Mouse (Mus musculus) lung, embryonic 16.5 days (tissue): ENCODE measurements at regions not wholly inside any gene's neighbourhood (a gene's known extent, or its start where the extent isn't known, plus 50 kb on each side); places are given as distances from the start of the nearest gene placed in this dataset.

Experiments
- ATAC-seq: fragments of 200-750 bp; cut with Nextera tagmentation; 2 replicates; pipeline ENCODE4 v1.8.0; 2017; ENCODE audit warnings: low read depth, mild to moderate bottlenecking, moderate library complexity
- H3K27ac ChIP-seq: fragments of 300-500 bp; sonication (generic); 2 replicates; pipeline ENCODE4 v1.5.1; 2014; ENCODE audit warnings: mild to moderate bottlenecking, control low read depth, low read length
- H3K27me3 ChIP-seq: fragments of 300-500 bp; sonication (generic); 2 replicates; pipeline ENCODE4 v1.6.1; 2014; ENCODE audit warnings: low read depth, low read length, mixed read lengths; ENCODE audit not compliant: control insufficient read depth, insufficient read depth
- H3K36me3 ChIP-seq: fragments of 300-500 bp; sonication (generic); 2 replicates; pipeline ENCODE4 v1.6.1; 2014; ENCODE audit warnings: low read length; ENCODE audit not compliant: control insufficient read depth, insufficient read depth
- H3K4me1 ChIP-seq: fragments of 300-500 bp; sonication (generic); replicated peaks from 2 replicates; pipeline ENCODE4 v1.6.1; 2014; ENCODE audit warnings: low read length, mixed read lengths; ENCODE audit not compliant: control insufficient read depth, insufficient read depth
- H3K4me2 ChIP-seq: fragments of 300-500 bp; sonication (generic); 2 replicates; pipeline ENCODE4 v1.6.1; 2014; ENCODE audit warnings: low read depth, low read length, control low read depth
- H3K4me3 ChIP-seq: fragments of 300-500 bp; sonication (generic); 2 replicates; pipeline ENCODE4 v1.5.1; 2014; ENCODE audit warnings: mild to moderate bottlenecking, low read length, control low read depth
- H3K9ac ChIP-seq: fragments of 300-500 bp; sonication (generic); 2 replicates; pipeline ENCODE4 v1.6.1; 2014; ENCODE audit warnings: low read length, control low read depth
- H3K9me3 ChIP-seq: fragments of 300-500 bp; sonication (generic); 2 replicates; pipeline ENCODE4 v1.6.1; 2016; ENCODE audit warnings: low read length; ENCODE audit not compliant: control insufficient read depth
- WGBS: fragments of 180-500 bp; shearing (Covaris S2); extraction: QIAGEN DNeasy Blood & Tissue Kit; methylation state at CpG from one replicate; pipeline ENCODE4 v1.1.7; 2014; 5-methylcytosine and 5-hydroxymethylcytosine counted together

DNA sequence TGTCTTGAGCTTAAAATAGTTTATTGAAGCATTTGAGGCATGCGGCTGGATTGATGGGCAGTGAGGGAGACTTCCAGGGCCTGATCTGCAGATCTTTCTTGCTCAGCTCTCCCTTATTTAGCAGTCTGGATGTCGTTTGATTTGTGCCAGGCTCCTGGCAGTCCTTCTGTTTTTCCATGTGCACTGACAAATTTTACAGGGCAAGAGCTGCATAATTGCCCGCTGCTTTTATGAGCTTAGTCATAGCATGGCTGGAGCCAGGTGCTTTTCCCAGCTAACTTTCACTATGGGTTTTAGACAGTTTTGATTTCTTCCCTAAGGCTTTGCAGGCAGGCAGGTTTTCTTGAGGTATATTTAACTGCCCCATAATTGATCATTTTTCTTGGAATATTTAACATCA, 1086.5 kb downstream of the A830018L16Rik start:
- H3K4me2 ChIP-seq, result no peak overlapping the region
- 73% methylated on average over 3 of the region's 3 CpGs for WGBS
- H3K4me1 ChIP-seq, result no peaks in the 10 kb centered on the region
- H3K27ac ChIP-seq, result no peak overlapping the region
- H3K9ac ChIP-seq, result no peak overlapping the region
- ATAC-seq, result no peak
- no peaks in the 10 kb centered on the region for H3K36me3 ChIP-seq
- H3K27me3 ChIP-seq, result no peaks in the 10 kb centered on the region
- H3K4me3 ChIP-seq, result no peak overlapping the region
- no peaks in the 10 kb centered on the region for H3K9me3 ChIP-seq

DNA sequence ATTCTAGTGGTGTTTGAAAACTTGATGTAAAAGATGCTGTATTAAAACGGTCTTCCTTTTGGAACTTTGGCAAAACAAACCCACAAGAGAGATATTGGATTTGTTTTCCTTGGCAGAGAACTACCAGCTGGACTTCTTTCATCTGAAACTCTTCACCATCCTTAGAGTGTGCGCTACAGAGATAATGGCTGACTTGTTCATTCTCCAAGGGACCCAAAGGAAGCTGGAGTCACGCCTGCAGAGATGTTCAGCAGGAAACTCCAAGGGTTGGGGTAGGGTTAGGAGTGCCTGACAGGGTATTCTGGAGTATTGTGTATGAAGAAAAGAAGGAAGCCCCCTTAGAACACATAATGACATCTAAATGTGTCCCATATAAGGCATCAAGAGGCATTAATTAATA, 1094.1 kb downstream of the A830018L16Rik start:
- H3K4me3 ChIP-seq, result no peak overlapping the region
- ATAC-seq, result no peak
- no peaks in the 10 kb centered on the region for H3K27me3 ChIP-seq
- H3K27ac ChIP-seq, result no peak overlapping the region
- H3K36me3 ChIP-seq, result no peaks in the 10 kb centered on the region
- no peaks in the 10 kb centered on the region for H3K9me3 ChIP-seq
- H3K9ac ChIP-seq, result no peak overlapping the region
- WGBS, result 40% methylated on average over 3 of the region's 3 CpGs
- H3K4me2 ChIP-seq, result no peak overlapping the region
- H3K4me1 ChIP-seq, result no peaks in the 10 kb centered on the region

DNA sequence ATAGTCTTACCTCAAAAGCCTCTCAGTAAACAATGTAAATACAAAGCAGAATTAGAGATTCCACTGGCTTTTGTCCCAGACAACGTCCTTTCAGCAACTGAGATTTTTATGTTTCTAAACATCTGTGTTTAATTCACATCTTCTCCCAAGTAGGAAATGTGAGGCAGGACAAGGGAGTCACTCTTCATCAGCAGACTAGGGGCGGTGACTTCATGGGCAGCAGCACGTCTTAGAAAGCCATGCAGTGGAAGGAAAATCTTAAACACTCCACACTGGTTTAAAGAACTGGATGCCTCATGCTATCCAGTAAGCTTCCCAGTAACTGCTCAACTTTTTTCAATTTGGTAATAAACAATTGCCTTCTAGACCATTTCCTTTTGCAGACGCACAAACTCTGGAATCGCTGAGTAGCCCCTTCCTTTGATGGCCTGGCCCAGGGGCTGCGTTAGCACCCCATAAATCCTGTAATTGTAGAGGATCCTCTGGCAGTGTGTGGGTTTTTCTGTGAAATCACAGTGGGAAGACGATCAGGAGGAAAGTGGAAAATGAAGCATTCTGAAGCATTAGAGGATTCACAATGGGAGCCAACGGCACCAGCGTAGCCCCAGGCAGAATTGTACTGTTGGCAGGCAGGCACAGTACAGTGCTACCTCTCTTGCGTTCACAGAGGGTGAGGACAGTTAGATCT, 1096.4 kb downstream of the A830018L16Rik start:
- H3K4me1 ChIP-seq, result no peaks in the 10 kb centered on the region
- H3K9me3 ChIP-seq, result no peaks in the 10 kb centered on the region
- no peaks in the 10 kb centered on the region for H3K36me3 ChIP-seq
- no peak overlapping the region for H3K9ac ChIP-seq
- H3K27me3 ChIP-seq, result no peaks in the 10 kb centered on the region
- H3K4me2 ChIP-seq, result peak overlapping the region; percentile 13
- H3K4me3 ChIP-seq, result no peak overlapping the region
- H3K27ac ChIP-seq, result peak overlapping the region; percentile 60
- 48% methylated on average over 10 of the region's 10 CpGs for WGBS
- ATAC-seq, result peak; percentile 94

DNA sequence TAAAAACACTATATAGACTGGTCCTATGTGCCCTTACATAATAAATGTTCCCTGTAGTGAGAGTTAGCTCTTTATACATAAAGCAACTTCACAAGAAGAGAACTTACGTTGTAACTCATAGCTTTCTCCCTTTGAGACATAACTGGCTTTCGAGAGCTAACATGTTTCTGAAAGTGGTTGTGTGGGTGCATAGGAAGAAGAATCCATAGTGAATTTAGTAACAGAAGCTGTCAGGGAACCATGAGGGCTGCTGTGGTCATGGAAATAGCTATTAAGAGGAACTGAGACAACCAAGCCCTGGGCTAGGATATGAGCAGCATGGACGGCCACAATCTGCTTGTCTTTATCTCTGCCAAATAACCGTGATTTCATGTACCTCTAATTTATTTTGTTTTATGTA, 1105.7 kb downstream of the A830018L16Rik start:
- no peak overlapping the region for H3K9ac ChIP-seq
- no peak overlapping the region for H3K4me3 ChIP-seq
- no peak overlapping the region for H3K4me2 ChIP-seq
- H3K36me3 ChIP-seq, result no peaks in the 10 kb centered on the region
- no peaks in the 10 kb centered on the region for H3K27me3 ChIP-seq
- H3K4me1 ChIP-seq, result no peaks in the 10 kb centered on the region
- ATAC-seq, result no peak
- no peak overlapping the region for H3K27ac ChIP-seq
- no peaks in the 10 kb centered on the region for H3K9me3 ChIP-seq
- 86% methylated on average over 4 of the region's 4 CpGs for WGBS

DNA sequence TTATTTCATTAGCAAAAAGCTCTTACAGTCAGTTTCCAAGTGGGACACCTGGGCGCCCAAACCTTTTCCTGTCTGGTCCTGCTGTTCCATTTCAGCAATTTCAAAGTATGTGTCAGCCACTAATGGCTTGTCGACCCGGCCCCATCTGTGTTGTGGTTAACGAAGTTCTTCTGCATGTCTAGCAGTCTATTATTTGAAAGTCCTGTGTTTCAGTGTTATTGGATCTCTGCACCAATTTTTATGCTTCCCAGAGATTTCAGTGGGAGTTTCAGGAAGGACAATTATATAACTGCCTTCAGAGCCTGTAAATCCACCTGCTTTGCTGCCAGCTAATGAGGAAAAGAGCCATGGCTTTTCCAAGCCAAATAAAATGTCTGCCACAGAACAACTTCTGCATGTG, 1142.0 kb downstream of the A830018L16Rik start:
- no peak for ATAC-seq
- 84% methylated on average over 4 of the region's 4 CpGs for WGBS
- no peak overlapping the region for H3K4me2 ChIP-seq
- no peak overlapping the region for H3K4me3 ChIP-seq
- no peaks in the 10 kb centered on the region for H3K27me3 ChIP-seq
- H3K36me3 ChIP-seq, result no peaks in the 10 kb centered on the region
- H3K9ac ChIP-seq, result no peak overlapping the region
- H3K27ac ChIP-seq, result no peak overlapping the region
- H3K4me1 ChIP-seq, result no peaks in the 10 kb centered on the region
- H3K9me3 ChIP-seq, result no peaks in the 10 kb centered on the region

DNA sequence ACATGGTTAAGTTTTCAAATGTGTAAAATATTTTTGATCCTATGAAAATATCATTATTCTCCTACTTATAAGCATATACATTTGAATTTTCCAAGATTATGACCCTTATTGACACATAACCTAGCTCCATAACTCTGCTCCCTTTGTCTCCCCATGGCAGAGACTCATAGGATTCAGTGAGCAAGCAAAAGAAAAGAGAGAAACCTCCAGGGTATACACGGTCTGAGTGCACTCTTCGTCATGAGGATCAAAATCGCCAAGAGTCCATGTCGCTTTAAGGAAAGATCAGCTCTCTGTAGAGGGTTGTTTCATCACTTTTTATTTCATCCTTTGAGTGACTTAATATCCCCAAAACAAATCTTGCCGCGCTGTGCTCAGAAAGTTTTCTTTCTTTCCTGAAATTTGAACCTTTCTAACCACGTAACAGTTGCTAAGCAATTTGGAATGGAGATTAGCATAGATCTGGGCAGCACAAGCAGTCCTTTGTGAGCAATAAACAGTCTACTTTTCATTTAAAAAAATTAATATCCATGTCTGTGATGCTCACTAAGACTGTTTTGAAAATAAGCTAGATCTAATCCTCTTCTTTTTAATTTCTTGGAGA, 1158.0 kb downstream of the A830018L16Rik start:
- H3K36me3 ChIP-seq, result no peaks in the 10 kb centered on the region
- H3K4me1 ChIP-seq, result no peaks in the 10 kb centered on the region
- H3K4me3 ChIP-seq, result no peak overlapping the region
- no peak for ATAC-seq
- no peak overlapping the region for H3K27ac ChIP-seq
- no peak overlapping the region for H3K9ac ChIP-seq
- WGBS, result 58% methylated on average over 7 of the region's 7 CpGs
- no peaks in the 10 kb centered on the region for H3K27me3 ChIP-seq
- H3K9me3 ChIP-seq, result no peaks in the 10 kb centered on the region
- no peak overlapping the region for H3K4me2 ChIP-seq

DNA sequence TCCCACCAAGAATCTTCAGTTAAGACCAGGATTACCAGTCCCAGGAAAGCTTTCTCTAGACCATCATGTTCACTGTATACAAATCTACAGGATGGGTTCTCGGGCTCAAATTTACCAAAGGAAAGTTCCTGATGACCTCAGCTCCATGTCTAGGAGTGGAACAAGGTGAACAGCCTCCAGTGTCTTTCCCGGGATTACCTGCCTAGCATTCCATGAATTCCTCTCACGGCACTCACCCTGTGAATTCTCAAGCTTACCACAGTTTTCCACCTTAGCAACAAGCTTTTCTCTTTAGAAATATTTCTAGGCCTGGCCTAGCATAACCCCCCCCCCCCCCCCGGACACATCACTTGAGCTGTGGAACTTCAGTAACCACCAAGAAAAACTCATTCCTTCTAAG, 1158.9 kb downstream of the A830018L16Rik start:
- Histone ChIP-seq H3K4me3 (no peak overlapping the region), H3K4me2 (no peak overlapping the region), H3K9ac (no peak overlapping the region), H3K4me1 (no peaks in the 10 kb centered on the region), H3K9me3 (no peaks in the 10 kb centered on the region), H3K36me3 (no peaks in the 10 kb centered on the region), H3K27me3 (no peaks in the 10 kb centered on the region), H3K27ac (no peak overlapping the region)
- ATAC-seq, result peak; percentile 43
- 56% methylated on average over 4 of the region's 4 CpGs for WGBS

DNA sequence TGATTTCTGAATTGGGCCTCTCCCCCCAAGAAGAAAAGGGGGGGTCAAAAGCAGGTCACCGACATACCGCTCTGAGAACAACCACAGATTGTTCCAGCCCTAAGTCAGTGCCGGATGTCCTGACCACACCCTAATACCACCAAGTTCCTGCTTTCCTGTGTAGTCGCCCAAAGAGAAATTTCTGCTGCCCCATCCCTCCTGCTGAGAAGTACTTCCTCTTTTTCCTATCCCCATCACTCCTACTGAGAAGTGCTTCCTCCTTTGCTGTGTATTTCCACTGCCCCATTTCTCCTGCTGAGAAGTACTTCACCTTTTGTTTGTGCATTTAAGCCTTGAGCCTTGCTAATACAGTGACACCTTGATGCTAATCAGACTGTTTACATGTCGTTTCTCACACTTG, 1160.4 kb downstream of the A830018L16Rik start:
- H3K4me1 ChIP-seq, result no peaks in the 10 kb centered on the region
- H3K4me2 ChIP-seq, result no peak overlapping the region
- ATAC-seq, result no peak
- H3K27ac ChIP-seq, result no peak overlapping the region
- H3K36me3 ChIP-seq, result no peaks in the 10 kb centered on the region
- H3K9ac ChIP-seq, result no peak overlapping the region
- 80% methylated on average over 5 of the region's 5 CpGs for WGBS
- H3K27me3 ChIP-seq, result no peaks in the 10 kb centered on the region
- no peaks in the 10 kb centered on the region for H3K9me3 ChIP-seq
- no peak overlapping the region for H3K4me3 ChIP-seq

DNA sequence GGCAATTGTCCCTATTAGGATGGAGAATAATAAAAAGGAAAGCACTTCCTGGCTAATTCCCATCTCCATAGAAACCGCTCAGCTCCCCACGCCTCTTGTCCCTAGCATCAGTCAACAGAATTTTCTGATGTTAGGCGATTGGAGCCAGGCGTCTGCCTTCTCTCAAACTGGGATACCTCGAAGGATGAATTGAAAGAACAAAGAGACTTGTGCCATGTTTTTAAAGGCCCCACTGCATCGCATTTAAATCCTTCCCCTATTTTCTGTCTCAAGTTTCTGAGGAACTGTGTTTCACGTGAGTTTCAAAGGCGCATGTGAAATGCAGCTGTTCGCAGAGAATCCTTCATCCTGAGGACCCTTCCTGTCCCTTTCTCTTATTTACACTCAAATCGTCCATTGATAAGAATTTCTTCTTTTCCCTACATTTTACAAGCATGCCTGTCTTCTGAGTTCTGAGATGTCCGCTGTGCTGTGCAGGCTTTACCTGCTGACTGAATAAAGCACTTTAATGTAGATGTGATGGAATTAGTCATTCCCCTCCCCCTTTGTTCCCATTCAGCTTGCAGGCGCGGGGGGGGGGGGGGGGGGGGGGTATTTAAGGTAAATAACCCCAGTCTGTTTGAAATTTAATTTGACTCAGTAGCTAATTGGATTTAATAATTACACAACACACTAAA, 1163.3 kb downstream of the A830018L16Rik start:
- no peak overlapping the region for H3K4me3 ChIP-seq
- WGBS, result 21% methylated on average over 11 of the region's 13 CpGs
- no peak overlapping the region for H3K4me2 ChIP-seq
- no peaks in the 10 kb centered on the region for H3K4me1 ChIP-seq
- no peaks in the 10 kb centered on the region for H3K9me3 ChIP-seq
- no peak for ATAC-seq
- no peaks in the 10 kb centered on the region for H3K27me3 ChIP-seq
- H3K36me3 ChIP-seq, result no peaks in the 10 kb centered on the region
- H3K9ac ChIP-seq, result no peak overlapping the region
- no peak overlapping the region for H3K27ac ChIP-seq
